Mouse (Mus musculus) gastrocnemius, adult 2 months (tissue): Measurements from ENCODE around the gene Aire. TPM values are rescaled to one million over a fixed set of nuclear protein-coding genes. Genes with fewer than 3 reads are reported as not detected.
A peak's percentile ranks its signal among the peaks of the same experiment; 100 is the strongest.

Source experiments
- DNase-seq: peaks from one replicate; pipeline ENCODE4 v3.0.0; 2022
- H3K27ac ChIP-seq: fragments of 200-600 bp; 2 replicates; pipeline ENCODE4 v1.8.1; 2022; ENCODE audit warnings: mild to moderate bottlenecking
- H3K4me3 ChIP-seq: fragments of 200-600 bp; 2 replicates; pipeline ENCODE4 v1.8.1; 2022; ENCODE audit warnings: mild to moderate bottlenecking, moderate library complexity
- CTCF ChIP-seq: fragments of 200-600 bp; IDR thresholded peaks from 2 replicates; pipeline ENCODE4 v1.8.1; 2022; ENCODE audit warnings: antibody characterized with exemption, mild to moderate bottlenecking, moderate library complexity
- intact Hi-C: fragments of 180-260 bp; cut with DNase I; formaldehyde crosslinking; loops from one replicate; pipeline ENCODE4 v1.15.1; 2025
- total RNA-seq, 2 experiments: library from RNA; stranded (reverse); gene quantifications; 2 replicates each; pipeline ENCODE4 v1.2.3; 2021

Gene Aire
- total RNA-seq, 2 experiments from 2014 or later: not detected

- intact Hi-C loops: no loop called here
- no peak for TF ChIP-seq CTCF
- no peak for DNase-seq
- H3K4me3 ChIP-seq: no peak overlapping the region
- no peak overlapping the region for H3K27ac ChIP-seq
Measured at GRCm38 (mm10) chr10:78074977-78075376, 31.6 kb upstream of the Aire start.

- DNase-seq: no peak
- Histone ChIP-seq H3K4me3 (no peak overlapping the region), H3K27ac (no peak overlapping the region)
- TF ChIP-seq CTCF: no peak
- intact Hi-C loops: no loop called here
Measured at GRCm38 (mm10) chr10:78074151-78074550, 30.7 kb upstream of the Aire start.

GRCm38 (mm10) chr10:78069101-78070011 is 25.9 kb upstream of the Aire start, which contains the start of gene Icosl:
Gene Icosl, plus strand, starts transcription at chr10:78069302.
- intact Hi-C loops: loop anchor here (2.0 kb wide), 1 partner anchor 91 kb away; no protein-coding TSS in a partner anchor
- Histone ChIP-seq H3K27ac (peak within 1 kb of the TSS; percentile 87), H3K4me3 (peak within 1 kb of the TSS; percentile 95)
- peak; percentile 89 for DNase-seq
- peak; percentile 76 for TF ChIP-seq CTCF

GRCm38 (mm10) chr10:78068541-78068940 is 25.1 kb upstream of the Aire start:
- DNase-seq: no peak
- peak overlapping the region; percentile 95 for H3K4me3 ChIP-seq
- no peak for TF ChIP-seq CTCF
- intact Hi-C loops: loop anchor here (2.0 kb wide), 1 partner anchor 92 kb away; no protein-coding TSS in a partner anchor
- peak overlapping the region; percentile 87 for H3K27ac ChIP-seq

- intact Hi-C loops: no loop called here
- DNase-seq: peak; percentile 28
- no peak overlapping the region for H3K4me3 ChIP-seq
- no peak overlapping the region for H3K27ac ChIP-seq
- no peak for TF ChIP-seq CTCF
Measured at GRCm38 (mm10) chr10:78067226-78067625, 23.8 kb upstream of the Aire start.

- no peak for DNase-seq
- intact Hi-C loops: no loop called here
- Histone ChIP-seq H3K27ac (no peak overlapping the region), H3K4me3 (no peak overlapping the region)
- no peak for TF ChIP-seq CTCF
Measured at GRCm38 (mm10) chr10:78063122-78063521, 19.7 kb upstream of the Aire start.

- intact Hi-C loops: no loop called here
Measured at GRCm38 (mm10) chr10:78057056-78057455, 13.6 kb upstream of the Aire start.

GRCm38 (mm10) chr10:78054633-78055565 is 11.5 kb upstream of the Aire start:
- intact Hi-C loops: no loop called here
- DNase-seq: peak; percentile 27

More at GRCm38 (mm10) chr10:78057056-78057455, 13.6 kb upstream of the Aire start:
- no peak for DNase-seq
- Histone ChIP-seq H3K27ac (no peak overlapping the region), H3K4me3 (no peak overlapping the region)
- TF ChIP-seq CTCF: no peak

GRCm38 (mm10) chr10:78049519-78050035 is 6.2 kb upstream of the Aire start:
- Histone ChIP-seq H3K4me3 (no peak overlapping the region), H3K27ac (no peak overlapping the region)
- intact Hi-C loops: no loop called here
- DNase-seq: no peak
- TF ChIP-seq CTCF: no peak

More at GRCm38 (mm10) chr10:78054633-78055565, 11.5 kb upstream of the Aire start:
- Histone ChIP-seq H3K4me3 (no peak overlapping the region), H3K27ac (no peak overlapping the region)
- no peak for TF ChIP-seq CTCF

- no peak overlapping the region for H3K4me3 ChIP-seq
- intact Hi-C loops: no loop called here
- no peak for TF ChIP-seq CTCF
- DNase-seq: no peak
- no peak overlapping the region for H3K27ac ChIP-seq
Measured at GRCm38 (mm10) chr10:78048061-78048730, 4.8 kb upstream of the Aire start.

GRCm38 (mm10) chr10:78046388-78046787 is 3.0 kb upstream of the Aire start:
- no peak for TF ChIP-seq CTCF
- DNase-seq: no peak
- no peak overlapping the region for H3K27ac ChIP-seq
- intact Hi-C loops: no loop called here
- no peak overlapping the region for H3K4me3 ChIP-seq

- no peak for DNase-seq
- intact Hi-C loops: no loop called here
- Histone ChIP-seq H3K27ac (no peak overlapping the region), H3K4me3 (no peak overlapping the region)
- no peak for TF ChIP-seq CTCF
Measured at GRCm38 (mm10) chr10:78044531-78044930, 1.1 kb upstream of the Aire start.
